Mouse (Mus musculus) lung, adult 10 weeks (tissue): ENCODE data around the gene Idh3g. TPM values are rescaled to one million over a fixed set of nuclear protein-coding genes. Genes with fewer than 3 reads are reported as not detected.

ENCODE experiments used
- polyA plus RNA-seq: library from polyadenylated mRNA; stranded (reverse); fragments of 350-450 nt; fragmentation: Illumina TruSeq; extraction: RNeasy Lipid Tissue Mini Kit (QIAGEN cat#74804); gene quantifications from one replicate; pipeline ENCODE4 v1.2.3, GENCODE M21; 2014; ENCODE audit warnings: low read depth, low replicate concordance; ENCODE audit not compliant: insufficient read depth

Gene Idh3g
- polyA plus RNA-seq: 82.6 TPM

DNA sequence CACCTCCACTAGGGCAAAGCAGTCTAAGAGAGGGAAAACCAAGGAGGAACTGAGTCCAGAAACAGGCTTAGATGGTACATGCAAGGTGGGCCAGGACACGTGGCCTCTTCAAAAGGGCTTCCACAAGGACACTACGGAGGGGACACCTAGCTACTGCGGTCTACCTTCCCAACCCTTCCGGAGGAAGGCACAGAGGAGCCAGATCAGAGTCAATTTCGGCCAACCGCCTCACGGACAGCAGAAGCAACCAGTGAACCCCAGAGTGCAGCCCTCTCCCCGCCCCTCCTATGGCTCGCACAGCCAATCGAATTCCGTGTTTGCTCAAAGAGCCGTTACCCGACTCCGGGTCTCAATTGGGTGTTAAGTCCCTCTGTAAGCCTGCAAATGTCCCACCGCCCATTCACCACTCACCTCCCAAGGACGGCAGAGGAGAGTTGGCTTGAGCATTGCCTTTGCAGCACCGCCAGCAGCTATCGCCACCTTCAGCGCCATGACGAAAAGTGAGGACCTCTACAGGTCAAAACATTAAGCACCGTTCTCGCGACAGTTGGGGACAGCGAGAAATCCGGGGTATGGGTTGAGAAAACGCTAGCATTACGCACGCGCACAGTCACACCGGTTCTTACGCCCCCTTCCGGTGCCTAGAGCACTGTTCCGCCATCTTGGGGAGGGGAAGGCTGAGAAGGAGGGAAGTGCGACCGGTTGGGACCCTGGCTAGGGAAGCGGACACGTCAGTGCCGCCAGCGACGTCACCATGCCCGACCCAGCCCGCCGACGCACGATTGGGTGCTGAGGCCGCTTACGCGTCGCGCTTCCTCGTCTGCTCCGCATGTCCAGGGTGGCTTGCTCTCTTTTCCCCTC, at the start of gene Idh3g, which contains the start of gene Ssr4:
TSS of gene Idh3g (minus strand) at position 534 of the 861 bp plus-strand sequence.
TSS of gene Ssr4 (plus strand) at position 665 of the 861 bp plus-strand sequence.

DNA sequence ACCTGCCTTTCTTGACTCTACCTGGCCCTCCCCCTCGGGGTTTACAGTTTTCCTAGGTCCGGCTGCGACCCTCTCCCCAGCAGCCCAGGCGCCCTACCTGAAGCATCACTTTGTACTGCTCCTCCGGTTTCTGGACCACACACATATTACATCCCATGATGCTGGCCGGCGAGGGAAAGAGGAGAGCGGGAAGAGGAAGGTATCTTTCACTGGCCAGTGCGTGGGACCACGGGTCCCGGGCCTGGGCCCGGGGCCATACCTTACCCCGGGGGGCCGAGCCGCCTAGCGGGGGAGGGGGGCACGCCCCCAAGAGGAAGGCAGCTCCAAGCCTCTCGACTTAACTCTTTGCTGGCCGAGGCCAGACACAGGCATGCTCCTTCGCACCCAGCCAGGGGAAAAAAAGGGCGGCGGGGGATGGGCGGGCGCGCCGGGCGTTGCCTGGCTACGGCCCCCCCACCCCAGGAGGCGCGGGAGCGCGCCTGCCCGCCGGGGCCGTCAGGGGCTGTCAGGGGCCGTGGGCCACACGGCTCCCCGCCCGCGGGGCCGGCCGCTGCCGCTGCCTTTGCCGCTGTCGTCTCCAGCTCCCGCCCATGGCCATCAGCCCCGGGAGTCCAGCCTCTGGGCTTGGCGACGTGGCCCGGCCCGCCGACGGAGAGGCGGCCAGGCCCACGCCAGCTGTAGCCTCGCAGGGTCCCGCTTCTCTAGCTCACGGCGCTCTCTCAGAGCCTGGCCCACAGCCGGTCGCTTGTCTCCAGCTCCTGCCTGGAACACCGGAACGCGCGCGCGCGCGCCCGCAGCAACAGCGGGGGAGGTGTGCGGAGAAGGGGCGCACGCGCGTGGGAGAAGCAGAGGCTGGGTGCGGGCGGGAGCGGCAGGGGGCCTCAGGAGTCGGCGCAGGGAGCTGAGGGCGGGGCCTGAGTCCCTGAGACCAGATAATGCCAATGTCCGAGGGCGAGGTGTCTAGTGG, 37.8 kb upstream of the Idh3g start, which contains the start of gene Pdzd4:
TSS of gene Pdzd4 (minus strand) at position 785 of the 967 bp plus-strand sequence.

DNA sequence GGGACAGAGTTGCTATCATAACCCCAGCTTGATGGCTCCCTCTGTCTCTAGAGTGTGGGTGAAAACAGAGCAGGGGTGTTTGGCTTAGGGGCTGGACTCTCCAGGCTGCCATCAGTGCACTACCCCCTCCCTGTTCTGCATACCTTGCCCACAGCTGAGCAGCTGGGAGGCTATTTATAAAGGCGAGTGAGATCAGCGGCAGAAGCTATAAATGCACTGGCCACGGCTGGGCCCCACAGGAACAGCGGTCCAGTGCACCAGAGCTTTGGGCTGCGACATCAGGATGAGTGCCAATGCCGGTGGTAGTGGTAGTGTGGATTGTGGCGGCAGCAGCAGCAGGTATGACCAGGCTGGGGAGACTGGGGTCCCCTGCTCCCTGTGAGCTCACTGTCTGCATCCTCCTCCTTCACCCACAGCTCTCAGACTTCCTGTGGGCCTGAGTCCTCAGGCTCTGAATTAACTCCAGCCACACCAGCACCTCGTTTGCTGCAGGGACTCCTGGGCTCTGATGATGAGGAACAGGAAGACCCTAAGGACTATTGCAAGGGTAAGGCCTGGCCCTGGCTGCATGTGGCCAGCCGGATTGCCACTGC, 12.4 kb downstream of the Idh3g start, which contains the start of gene Srpk3:
TSS of gene Srpk3 (plus strand) at position 238 of the 593 bp plus-strand sequence.

DNA sequence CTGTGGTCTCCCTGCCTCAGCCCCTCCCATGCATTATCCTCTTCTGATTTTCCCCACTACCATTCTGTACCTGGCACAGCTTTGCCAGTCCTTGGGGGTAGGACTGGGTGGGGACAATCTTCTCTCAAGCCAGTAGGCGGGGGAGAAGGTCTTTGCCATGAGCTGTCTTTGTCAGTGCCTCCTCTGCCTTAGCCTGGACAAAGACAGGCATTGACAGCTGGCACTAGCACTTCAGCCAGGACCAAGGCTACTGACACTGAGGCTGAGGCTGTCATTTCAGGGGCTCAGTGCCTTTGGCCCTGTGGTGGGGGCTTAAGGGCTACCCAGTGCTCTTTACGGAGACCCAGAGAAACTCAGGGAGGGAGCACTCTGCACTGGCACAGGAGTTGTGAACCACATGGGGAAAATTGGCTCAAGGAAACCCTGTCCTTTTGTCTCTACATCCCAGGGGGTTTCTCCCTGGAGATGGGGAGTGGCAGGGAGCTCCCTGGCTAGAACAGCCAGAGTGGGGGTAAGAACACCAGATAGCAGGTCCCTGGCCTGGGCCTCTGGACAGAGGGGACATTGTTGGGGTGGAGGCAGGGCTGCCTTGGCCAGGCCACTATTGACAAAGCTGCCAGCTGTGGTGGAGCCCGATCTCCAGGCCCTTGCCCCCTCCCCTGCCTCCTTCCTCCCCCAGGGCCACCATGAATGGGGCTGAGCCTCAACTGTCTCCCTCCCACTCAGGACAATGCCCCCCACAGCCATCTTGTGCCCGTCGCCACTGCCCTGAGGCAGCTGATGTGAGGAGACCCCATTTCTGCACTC, 30.2 kb downstream of the Idh3g start, which contains the start of gene Plxnb3:
TSS of gene Plxnb3 (plus strand) at position 757 of the 807 bp plus-strand sequence.

Other genes starting within 250 kb of the Idh3g start
- 0.51 TPM for gene Dusp9, start 147.5 kb downstream of the Idh3g start, polyA plus RNA-seq
- gene Pnck, start 126.8 kb downstream of the Idh3g start, polyA plus RNA-seq: 4.1 TPM
- 19.4 TPM for gene Slc6a8, start 113.7 kb downstream of the Idh3g start, polyA plus RNA-seq
- 172 TPM for gene Bcap31, start 70.7 kb downstream of the Idh3g start, polyA plus RNA-seq
- 14.5 TPM for gene Abcd1, start 70.3 kb downstream of the Idh3g start, polyA plus RNA-seq
- 0.24 TPM for gene Plxnb3, start 29.8 kb downstream of the Idh3g start, polyA plus RNA-seq
- gene Srpk3, start 12.5 kb downstream of the Idh3g start, polyA plus RNA-seq: 4.3 TPM
- 161 TPM for gene Ssr4, start 131 bp upstream of the Idh3g start, polyA plus RNA-seq
- 2.1 TPM for gene Pdzd4, start 38.1 kb upstream of the Idh3g start, polyA plus RNA-seq
- not detected for gene Avpr2, start 105.2 kb upstream of the Idh3g start, polyA plus RNA-seq
- gene L1cam, start 109.2 kb upstream of the Idh3g start, polyA plus RNA-seq: 1.7 TPM
- gene Arhgap4, start 135.0 kb upstream of the Idh3g start, polyA plus RNA-seq: 9.8 TPM
- 48.4 TPM for gene Naa10, start 135.0 kb upstream of the Idh3g start, polyA plus RNA-seq
- gene Renbp, start 144.0 kb upstream of the Idh3g start, polyA plus RNA-seq: 38.7 TPM
- gene Hcfc1, start 179.5 kb upstream of the Idh3g start, polyA plus RNA-seq: 18.8 TPM
- 25.9 TPM for gene Irak1, start 237.0 kb upstream of the Idh3g start, polyA plus RNA-seq